Mouse (Mus musculus) embryonic facial prominence, embryonic 14.5 days (tissue): ENCODE results near the gene Htatsf1. TPM values are rescaled to one million over a fixed set of nuclear protein-coding genes. Genes with fewer than 3 reads are reported as not detected.

ENCODE experiments used
- ATAC-seq: fragments of 200-750 bp; cut with Nextera tagmentation; 2 replicates; pipeline ENCODE4 v1.8.0; 2017; ENCODE audit warnings: low read depth, moderate number of reproducible peaks, moderate TSS enrichment
- DNase-seq: peaks from one replicate; pipeline ENCODE4 v3.0.0-alpha.2; 2015; ENCODE audit warnings: low spot score
- H3K27ac ChIP-seq: fragments of 300-500 bp; sonication (generic); replicated peaks from 2 replicates; pipeline ENCODE4 v1.5.1; 2014; ENCODE audit warnings: low read depth, mild to moderate bottlenecking, low read length, moderate library complexity
- H3K27me3 ChIP-seq: fragments of 300-500 bp; sonication (generic); replicated peaks from 2 replicates; pipeline ENCODE4 v1.6.1; 2014; ENCODE audit warnings: low read length; ENCODE audit not compliant: control insufficient read depth, insufficient read depth
- H3K36me3 ChIP-seq: fragments of 300-500 bp; sonication (generic); 2 replicates; pipeline ENCODE4 v1.6.1; 2014; ENCODE audit warnings: low read length, mixed read lengths; ENCODE audit not compliant: control insufficient read depth, insufficient read depth
- H3K4me1 ChIP-seq: fragments of 300-500 bp; sonication (generic); 2 replicates; pipeline ENCODE4 v1.6.1; 2014; ENCODE audit warnings: antibody characterized with exemption, low read length; ENCODE audit not compliant: control insufficient read depth, insufficient read depth
- H3K4me2 ChIP-seq: fragments of 300-500 bp; sonication (generic); 2 replicates; pipeline ENCODE4 v1.6.1; 2014; ENCODE audit warnings: low read depth, mild to moderate bottlenecking, low read length, moderate library complexity, mixed read lengths
- H3K4me3 ChIP-seq: fragments of 300-500 bp; sonication (generic); 2 replicates; pipeline ENCODE4 v1.5.1; 2014; ENCODE audit warnings: low read depth, mild to moderate bottlenecking, low read length
- H3K9ac ChIP-seq: fragments of 300-500 bp; sonication (generic); 2 replicates; pipeline ENCODE4 v1.6.1; 2014; ENCODE audit warnings: low read depth, mild to moderate bottlenecking, low read length, moderate library complexity, mixed read lengths
- H3K9me3 ChIP-seq: fragments of 300-500 bp; sonication (generic); 2 replicates; pipeline ENCODE4 v1.6.1; 2016; ENCODE audit warnings: low read length; ENCODE audit not compliant: control insufficient read depth
- WGBS: fragments of 180-500 bp; shearing (Covaris S2); extraction: QIAGEN DNeasy Blood & Tissue Kit; methylation state at CpG from one replicate; pipeline ENCODE4 v1.1.7; 2014; 5-methylcytosine and 5-hydroxymethylcytosine counted together
- polyA plus RNA-seq: library from polyadenylated mRNA; unstranded; fragments of >200 nt; fragmentation: Nextera tagmentation; extraction: Ambion mirVana; gene quantifications from 2 replicates; pipeline ENCODE4 v1.2.1, GENCODE M21; 2014

Gene Htatsf1
- polyA plus RNA-seq, 1 experiment from 2014 or later = 72.5 TPM

- no peak overlapping the region for H3K4me2 ChIP-seq
- H3K4me1 ChIP-seq = no peaks in the 10 kb centered on the region
- H3K4me3 ChIP-seq = no peak overlapping the region
- ATAC-seq (no peak), DNase-seq (no peak)
- no peaks in the 10 kb centered on the region for H3K9me3 ChIP-seq
- no peaks in the 10 kb centered on the region for H3K36me3 ChIP-seq
- no peak overlapping the region for H3K9ac ChIP-seq
- no peak overlapping the region for H3K27ac ChIP-seq
- H3K27me3 ChIP-seq = no peaks in the 10 kb centered on the region
- WGBS = 77% methylated on average over 3 of the region's 3 CpGs
Measured at GRCm38 (mm10) chrX:57106956-57107355, 53.6 kb downstream of the Htatsf1 start.

Other genes starting within 250 kb of the Htatsf1 start
- gene Map7d3, start 231.3 kb upstream of the Htatsf1 start, polyA plus RNA-seq = 3.4 and 3.8 TPM in 2 replicates
- gene Adgrg4, start 183.4 kb upstream of the Htatsf1 start, polyA plus RNA-seq = not detected in 2 replicates
- not detected in 2 replicates for gene Brs3, start 10.5 kb upstream of the Htatsf1 start, polyA plus RNA-seq
- gene Vgll1, start 34.5 kb downstream of the Htatsf1 start, polyA plus RNA-seq = 0.35 and 0.52 TPM in 2 replicates
- gene Cd40lg, start 158.6 kb downstream of the Htatsf1 start, polyA plus RNA-seq = not detected in 2 replicates